Mouse (Mus musculus) Patski (cell line): ENCODE measurements around the gene Sowaha. TPM values are rescaled to one million over a fixed set of nuclear protein-coding genes. Genes with fewer than 3 reads are reported as not detected.

Source experiments
- ATAC-seq: fragments of 100-300 bp; one replicate; pipeline ENCODE4 v1.8.0; 2021
- CTCF ChIA-PET: fragments of 350-600 bp; sonication (Branson Sonifier 250); formaldehyde crosslinking; loops from one replicate; lab custom pipeline; 2022; ENCODE audit warnings: inconsistent platforms; lab: Charles Lee
- POLR2A ChIA-PET: fragments of 350-600 bp; sonication (Branson Sonifier 250); formaldehyde crosslinking; loops from one replicate; lab custom pipeline; 2022; ENCODE audit warnings: antibody characterized with exemption, inconsistent platforms; lab: Charles Lee
- DNase-seq: peaks from one replicate; pipeline ENCODE4 v3.0.0-alpha.2; 2011; ENCODE audit warnings: low read depth, low spot score
- H3K27me3 ChIP-seq: fragments of 371-371 bp; one replicate; pipeline ENCODE4 v1.5.1; 2021
- CTCF ChIP-seq: fragments of 100-300 bp; IDR thresholded peaks from one replicate; pipeline ENCODE4 v1.5.1; 2021
- in situ Hi-C: fragments of 300-500 bp; cut with MboI; formaldehyde crosslinking; loops from 3 replicates; pipeline ENCODE4 v1.11.1; 2018; ENCODE audit warnings: low pct_unique_long_range_greater_than_20kb, mixed read lengths
- polyA plus RNA-seq: library from polyadenylated mRNA; unstranded; gene quantifications from one replicate; pipeline ENCODE4 v1.2.3, GENCODE M21; 2021

The Sowaha gene
- polyA plus RNA-seq, 1 experiment from 2014 or later = not detected

- peak; percentile 34 for TF ChIP-seq CTCF
- DNase-seq (no peak), ATAC-seq (no peak)
- in situ Hi-C loops = no loop called here
- CTCF ChIA-PET = interaction anchor here (0.9 kb wide), 1 partner anchor 19 kb away, joined by 5 read pairs; the partner anchor contains the start of gene Gm9837
- POLR2A ChIA-PET = no interaction called here
- peaks cover 4% of the 10 kb centered on the region for H3K27me3 ChIP-seq
Observed at GRCm38 (mm10) chr11:53489007-53489406, 8.9 kb upstream of the Sowaha start.

GRCm38 (mm10) chr11:53486822-53487594 lies 6.9 kb upstream of the Sowaha start:
- POLR2A ChIA-PET = no interaction called here
- CTCF ChIA-PET = interaction anchor here (1.0 to 3.4 kb wide), 2 partner anchors 9 to 17 kb away, joined by 4 to 11 read pairs; partner anchors contain the start of gene Gm9837
- ATAC-seq (no peak), DNase-seq (no peak)
- in situ Hi-C loops = no loop called here
- peaks cover 4% of the 10 kb centered on the region for H3K27me3 ChIP-seq
- TF ChIP-seq CTCF = no peak

GRCm38 (mm10) chr11:53486351-53486750 lies 6.3 kb upstream of the Sowaha start:
- peaks cover 4% of the 10 kb centered on the region for H3K27me3 ChIP-seq
- no peak for DNase-seq
- ChIA-PET CTCF (interaction anchor here (3.4 kb wide), 1 partner anchor 9 kb away, joined by 11 read pairs; no protein-coding TSS in a partner anchor), POLR2A (no interaction called here)
- TF ChIP-seq CTCF = no peak
- no peak for ATAC-seq
- in situ Hi-C loops = no loop called here

GRCm38 (mm10) chr11:53485719-53486118 lies 5.6 kb upstream of the Sowaha start:
- POLR2A ChIA-PET = interaction anchor here (0.7 kb wide), 1 partner anchor 12 kb away, joined by 3 read pairs; no protein-coding TSS in a partner anchor
- peaks cover 4% of the 10 kb centered on the region for H3K27me3 ChIP-seq
- in situ Hi-C loops = no loop called here

GRCm38 (mm10) chr11:53483159-53483891 lies 3.3 kb upstream of the Sowaha start:
- POLR2A ChIA-PET = interaction anchor here (0.6 kb wide), 1 partner anchor 132 kb away, joined by 3 read pairs; no protein-coding TSS in a partner anchor
- peaks cover 20% of the 10 kb centered on the region for H3K27me3 ChIP-seq
- no peak for TF ChIP-seq CTCF
- CTCF ChIA-PET = interaction anchor here (0.9 kb wide), 1 partner anchor 144 kb away, joined by 3 read pairs; no protein-coding TSS in a partner anchor
- ATAC-seq = no peak
- DNase-seq = no peak
- in situ Hi-C loops = no loop called here

More at GRCm38 (mm10) chr11:53485719-53486118, 5.6 kb upstream of the Sowaha start:
- DNase-seq (no peak), ATAC-seq (no peak)
- CTCF ChIA-PET = interaction anchor here (3.4 kb wide), 1 partner anchor 10 kb away, joined by 11 read pairs; no protein-coding TSS in a partner anchor
- peak; percentile 77 for TF ChIP-seq CTCF

- TF ChIP-seq CTCF = no peak
- CTCF ChIA-PET = no interaction called here
Observed at GRCm38 (mm10) chr11:53481088-53481730, 1.1 kb upstream of the Sowaha start.

GRCm38 (mm10) chr11:53479171-53479782 lies 797 bp downstream of the Sowaha start:
- ATAC-seq (no peak), DNase-seq (no peak)
- H3K27me3 ChIP-seq = peaks cover 50% of the 10 kb centered on the region
- no peak for TF ChIP-seq CTCF
- POLR2A ChIA-PET = no interaction called here
- in situ Hi-C loops = no loop called here
- CTCF ChIA-PET = no interaction called here

More at GRCm38 (mm10) chr11:53481088-53481730, 1.1 kb upstream of the Sowaha start:
- no peak for DNase-seq
- in situ Hi-C loops = no loop called here
- POLR2A ChIA-PET = no interaction called here
- H3K27me3 ChIP-seq = peaks cover 41% of the 10 kb centered on the region
- no peak for ATAC-seq

GRCm38 (mm10) chr11:53478383-53479170 lies 1.5 kb downstream of the Sowaha start:
- no peak for TF ChIP-seq CTCF
- CTCF ChIA-PET = interaction anchor here (0.6 kb wide), 1 partner anchor 14 kb away, joined by 3 read pairs; no protein-coding TSS in a partner anchor
- in situ Hi-C loops = no loop called here
- peaks cover 52% of the 10 kb centered on the region for H3K27me3 ChIP-seq
- POLR2A ChIA-PET = no interaction called here
- ATAC-seq (no peak), DNase-seq (no peak)

- ChIA-PET CTCF (interaction anchor here (0.6 kb wide), 1 partner anchor 15 kb away, joined by 3 read pairs; no protein-coding TSS in a partner anchor), POLR2A (no interaction called here)
- in situ Hi-C loops = no loop called here
- DNase-seq (no peak), ATAC-seq (no peak)
- no peak for TF ChIP-seq CTCF
- peaks cover 57% of the 10 kb centered on the region for H3K27me3 ChIP-seq
Observed at GRCm38 (mm10) chr11:53477833-53478232, 2.2 kb downstream of the Sowaha start.
